In the genomic region with DNA sequence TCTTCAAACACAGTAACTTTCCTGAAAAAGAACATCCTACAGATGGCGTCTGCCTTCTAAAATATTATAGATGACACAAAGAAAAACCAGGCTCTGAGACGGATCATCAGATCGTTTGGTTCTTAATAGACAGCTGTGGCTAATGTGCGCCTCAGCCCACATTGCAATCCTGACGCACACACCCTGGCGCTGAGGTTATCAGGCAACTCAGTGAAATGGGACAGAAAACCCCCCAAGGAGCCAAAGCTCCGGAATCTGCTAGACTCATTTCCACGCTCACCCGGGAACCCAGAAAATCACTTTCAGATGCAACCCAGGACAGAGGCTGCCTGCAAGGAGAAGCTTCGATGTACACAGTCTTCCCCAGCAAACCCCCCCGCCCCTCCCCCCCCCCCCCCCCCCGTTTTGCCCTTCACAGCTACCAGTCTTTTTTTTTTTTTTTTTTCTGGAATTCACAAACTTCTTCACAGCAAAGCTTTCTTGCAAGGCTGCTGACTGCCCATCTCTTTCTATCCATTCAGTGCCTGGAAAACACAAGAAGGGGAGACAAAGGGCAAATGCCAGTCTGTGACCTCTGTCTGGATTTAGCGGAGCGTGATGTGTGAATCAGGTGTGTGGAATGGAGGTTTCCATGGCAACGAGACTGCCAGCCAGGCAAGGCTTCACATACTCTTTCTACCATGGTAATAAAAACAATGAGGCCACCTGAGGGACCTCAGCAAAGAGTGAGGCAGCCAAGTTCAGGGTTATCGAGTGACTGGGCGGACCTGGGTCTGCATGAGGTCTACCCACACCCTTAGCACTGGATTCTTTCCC, we compare ENCODE assay signal across 9 mouse cellular contexts.
DNase-seq lines count a peak whose midpoint lies in the region; ATAC-seq and TF ChIP-seq lines count a peak whose summit lies in the region.
"Had no signal": no experiment of that assay in that cellular context is flagged by ENCODE, and none has a peak within 500 bp of the region (broad histone marks: within the 10 kb centered on the region; RNA-seq: fewer than 3 reads in every experiment).

No protein-coding gene starts in this region.

- no peaks in the 10 kb centered on the region for H3K36me3 ChIP-seq in hindbrain, embryonic 12.5 days
- peaks cover 12% of the 10 kb centered on the region; the same call in 1 of the 2 replicates for H3K36me3 ChIP-seq in limb, embryonic 12.5 days
- H3K36me3 ChIP-seq in stomach, postnatal 0 days (ENCODE audit: control insufficient read depth, insufficient read depth, low read length) = no peaks in the 10 kb centered on the region

- TF ChIP-seq CTCF in stomach, postnatal 0 days (IDR thresholded peaks at IDR 0.05; ENCODE audit: low read depth) = no peak

- WGBS in hindbrain, embryonic 12.5 days = 9% methylated on average over 15 of the region's 17 CpGs
- 14% methylated on average over 15 of the region's 17 CpGs for WGBS in limb, embryonic 12.5 days
- WGBS in stomach, postnatal 0 days = 34% methylated on average over 14 of the region's 17 CpGs

- no peaks in the 10 kb centered on the region for H3K9me3 ChIP-seq in hindbrain, embryonic 12.5 days (replicated peaks)
- H3K9me3 ChIP-seq in limb, embryonic 12.5 days = no peaks in the 10 kb centered on the region
- no peaks in the 10 kb centered on the region for H3K9me3 ChIP-seq in stomach, postnatal 0 days (ENCODE audit: control insufficient read depth, low read length)

- peak; percentile 77 for ATAC-seq in hindbrain, embryonic 12.5 days (ENCODE audit: low FRiP score)
- no peak; the same call in 1 of the 2 replicates for ATAC-seq in limb, embryonic 12.5 days (ENCODE audit: insufficient number of reproducible peaks, insufficient read depth, low FRiP score, low TSS enrichment, low read depth)
- peak; percentile 61; the same call in 1 of the 2 replicates for ATAC-seq in stomach, postnatal 0 days (ENCODE audit: low FRiP score, low TSS enrichment)

- H3K27me3 ChIP-seq in hindbrain, embryonic 12.5 days = no peaks in the 10 kb centered on the region
- no peaks in the 10 kb centered on the region for H3K27me3 ChIP-seq in limb, embryonic 12.5 days
- no peaks in the 10 kb centered on the region for H3K27me3 ChIP-seq in stomach, postnatal 0 days (ENCODE audit: control insufficient read depth, insufficient read depth, low read length)

- H3K27ac ChIP-seq in hindbrain, embryonic 12.5 days = peak overlapping the region; percentile 81
- H3K27ac ChIP-seq in limb, embryonic 12.5 days = peak overlapping the region; percentile 80
- no peak overlapping the region for H3K27ac ChIP-seq in stomach, postnatal 0 days (replicated peaks)
- H3K27ac ChIP-seq: macrophage had no signal

- no peak overlapping the region for H3K4me3 ChIP-seq in hindbrain, embryonic 12.5 days
- H3K4me3 ChIP-seq in limb, embryonic 12.5 days (replicated peaks) = no peak overlapping the region
- no peak overlapping the region for H3K4me3 ChIP-seq in stomach, postnatal 0 days (ENCODE audit: low read depth, low read length)

- no peak for TF ChIP-seq EP300 in stomach, postnatal 0 days (optimal IDR thresholded peaks at IDR 0.05)

- 0 out of 2 replicates have a peak overlapping the region, but pooled peaks have one; percentile 10 for H3K9ac ChIP-seq in hindbrain, embryonic 12.5 days
- H3K9ac ChIP-seq in limb, embryonic 12.5 days (replicated peaks) = no peak overlapping the region
- H3K9ac ChIP-seq in stomach, postnatal 0 days (ENCODE audit: low read length) = no peak overlapping the region

- H3K4me1 ChIP-seq in hindbrain, embryonic 12.5 days = peaks cover 25% of the 10 kb centered on the region
- peaks cover 22% of the 10 kb centered on the region for H3K4me1 ChIP-seq in limb, embryonic 12.5 days (replicated peaks)
- no peaks in the 10 kb centered on the region for H3K4me1 ChIP-seq in stomach, postnatal 0 days (replicated peaks; ENCODE audit: control insufficient read depth, insufficient read depth)

- intact Hi-C loops in left cerebral cortex, postnatal 36 days (cut with DNase I) = loop anchor here (5.0 kb wide), 1 partner anchor 408 kb away; a partner anchor contains a TSS

- DNase-seq in left cerebral cortex, postnatal 36 days (ENCODE audit: low spot score in 2 of 2) = peak; percentile 6 to 12
- DNase-seq in left cerebral cortex, adult 11 months (ENCODE audit: low spot score) = no peak
- DNase-seq in embryo, embryonic 10 days (ENCODE audit: low spot score) = peak; percentile 92
- peak; percentile 49 for DNase-seq in stomach, postnatal 0 days (ENCODE audit: low spot score)
- DNase-seq in urinary bladder, adult 18-20 months (ENCODE audit: low spot score in 2 of 2) = no peak
- DNase-seq in spleen, postnatal 4 days (ENCODE audit: low spot score in 2 of 2) = no peak

- peak overlapping the region; percentile 39 for H3K4me2 ChIP-seq in hindbrain, embryonic 12.5 days (replicated peaks)
- peak overlapping the region; percentile 35 for H3K4me2 ChIP-seq in limb, embryonic 12.5 days
- H3K4me2 ChIP-seq in stomach, postnatal 0 days (replicated peaks; ENCODE audit: low read depth) = no peak overlapping the region

Comparison
In these comparisons a context has a peak if more than half of its experiments do, and no peak if none do; other contexts are left out.
1. DNase-seq: peak in left cerebral cortex, postnatal 36 days (2 of 2), embryo, embryonic 10 days (single experiment) and stomach, postnatal 0 days (single experiment); none in left cerebral cortex, adult 11 months (single experiment), urinary bladder, adult 18-20 months (0 of 2) and spleen, postnatal 4 days (0 of 2).